Mouse (Mus musculus) embryonic fibroblast, embryonic 13.5 days (primary cell): ENCODE results near the gene Mpzl1.

ENCODE experiments used
- CTCF ChIP-seq: IDR thresholded peaks from 2 replicates; pipeline ENCODE4 v1.5.1; 2011; ENCODE audit warnings: mild to moderate bottlenecking, control low read depth, low read length, moderate library complexity, borderline replicate concordance; ENCODE audit not compliant: insufficient read depth
- POLR2A ChIP-seq: IDR thresholded peaks from 2 replicates; pipeline ENCODE4 v1.6.1; 2011; ENCODE audit warnings: low read depth, mild to moderate bottlenecking, control low read depth, low read length, moderate library complexity

DNA sequence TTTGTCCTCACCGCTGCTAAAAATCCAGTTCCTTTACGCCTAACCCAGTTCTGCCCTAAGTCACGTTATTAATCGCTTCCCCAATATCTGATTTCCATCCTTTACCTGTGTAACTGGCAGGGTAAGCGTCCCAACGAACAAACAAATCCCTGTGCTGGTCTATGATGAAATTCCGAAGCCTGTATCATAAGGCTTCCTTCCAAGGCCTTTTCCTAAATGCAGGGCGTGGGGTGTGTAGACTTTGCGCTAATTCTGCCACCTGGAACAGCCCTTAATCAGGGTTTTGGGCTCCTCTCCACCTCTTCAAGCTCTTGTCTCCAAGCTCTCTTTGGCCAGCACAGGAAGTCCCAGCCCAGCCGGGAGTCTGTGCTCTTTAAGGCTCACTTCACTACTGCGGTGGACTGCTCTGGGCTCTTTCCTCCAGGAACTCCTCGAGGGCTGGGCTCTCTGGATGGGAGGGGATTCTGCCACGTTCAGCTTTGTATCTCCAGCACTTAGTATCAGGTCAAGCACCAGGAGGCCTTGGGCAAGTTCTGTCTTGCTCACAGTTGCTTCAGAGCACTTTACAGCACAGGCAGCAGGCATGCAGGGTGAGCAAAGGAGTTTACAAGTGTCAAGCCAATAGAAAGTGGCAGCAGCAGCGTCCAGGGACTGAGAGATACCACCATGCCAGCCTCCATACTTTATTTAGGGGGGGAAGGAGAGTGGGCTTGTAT, 48.8 kb downstream of the Mpzl1 start:
- TF ChIP-seq CTCF (no peak), POLR2A (no peak)
